ENCODE assay signal across 9 mouse cellular contexts in the genomic region with DNA sequence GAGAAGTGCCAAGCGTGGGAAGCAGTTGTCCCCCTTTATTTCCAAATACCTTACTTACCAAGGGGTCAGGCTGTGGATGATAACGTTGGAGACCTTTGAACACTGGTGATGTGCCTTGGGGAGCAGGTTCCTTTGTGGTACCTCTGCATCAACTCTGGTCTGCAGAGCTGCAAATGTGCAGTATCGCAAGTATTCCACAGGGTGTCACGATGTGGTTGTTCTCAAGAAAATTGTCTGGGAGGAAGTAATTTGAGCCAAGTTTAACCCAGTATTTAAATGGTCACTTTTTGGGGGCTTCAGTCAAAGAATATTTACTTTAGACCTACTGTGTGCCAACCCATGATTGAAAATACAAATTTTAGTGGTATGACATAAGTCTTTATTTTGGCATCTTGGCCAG.
DNase-seq lines count a peak whose midpoint lies in the region; ATAC-seq lines count a peak whose summit lies in the region.
"Had no signal": no experiment of that assay in that cellular context is flagged by ENCODE, and none has a peak within 500 bp of the region (broad histone marks: within the 10 kb centered on the region; RNA-seq: fewer than 3 reads in every experiment).

No protein-coding gene starts in this region.

- no peak overlapping the region for H3K27ac ChIP-seq in kidney, embryonic 14.5 days (ENCODE audit: low read depth, low read length)
- H3K27ac ChIP-seq: forebrain, embryonic 15.5 days had no signal

- no peak for ATAC-seq in kidney, embryonic 14.5 days (ENCODE audit: low FRiP score, low TSS enrichment)
- ATAC-seq: forebrain, embryonic 15.5 days had no signal

- no peaks in the 10 kb centered on the region for H3K9me3 ChIP-seq in kidney, embryonic 14.5 days (ENCODE audit: control insufficient read depth, low read length)
- H3K9me3 ChIP-seq: forebrain, embryonic 15.5 days had no signal

- no peak overlapping the region for H3K9ac ChIP-seq in kidney, embryonic 14.5 days (ENCODE audit: low read depth, low read length)
- H3K9ac ChIP-seq: forebrain, embryonic 15.5 days had no signal

- H3K4me2 ChIP-seq in kidney, embryonic 14.5 days (replicated peaks; ENCODE audit: low read depth, low read length) = no peak overlapping the region
- H3K4me2 ChIP-seq: forebrain, embryonic 15.5 days had no signal

- no peaks in the 10 kb centered on the region for H3K27me3 ChIP-seq in kidney, embryonic 14.5 days (ENCODE audit: control insufficient read depth, insufficient read depth, low read length)
- H3K27me3 ChIP-seq: forebrain, embryonic 15.5 days had no signal

- no peaks in the 10 kb centered on the region for H3K4me1 ChIP-seq in kidney, embryonic 14.5 days (ENCODE audit: control insufficient read depth, insufficient read depth, low read length)
- H3K4me1 ChIP-seq: forebrain, embryonic 15.5 days had no signal

- 44% methylated on average over 4 of the region's 4 CpGs for WGBS in kidney, embryonic 14.5 days

- no peak overlapping the region for H3K4me3 ChIP-seq in kidney, embryonic 14.5 days (ENCODE audit: low read length)
- H3K4me3 ChIP-seq: forebrain, embryonic 15.5 days had no signal

- H3K36me3 ChIP-seq in kidney, embryonic 14.5 days (ENCODE audit: control insufficient read depth, insufficient read depth, low read length) = no peaks in the 10 kb centered on the region
- H3K36me3 ChIP-seq: forebrain, embryonic 15.5 days had no signal

- DNase-seq in adrenal gland, postnatal 10 days = peak; percentile 9
- DNase-seq in adrenal gland, postnatal 4 days (ENCODE audit: low spot score in 2 of 2) = no peak
- peak; percentile 17 for DNase-seq in kidney, adult 9 months
- DNase-seq in urinary bladder, postnatal 25 days (ENCODE audit: low spot score) = peak; percentile 6
- DNase-seq in urinary bladder, postnatal 36 days (ENCODE audit: low spot score in 2 of 2) = no peak
- DNase-seq in testis, postnatal 10 days (ENCODE audit: low spot score) = no peak
- DNase-seq in MN1 (ENCODE audit: low spot score) = no peak

Comparison
In these comparisons a context has a peak if more than half of its experiments do, and no peak if none do; other contexts are left out.
1. DNase-seq: peak in adrenal gland, postnatal 10 days (single experiment), kidney, adult 9 months (single experiment) and urinary bladder, postnatal 25 days (single experiment); none in adrenal gland, postnatal 4 days (0 of 2), urinary bladder, postnatal 36 days (0 of 2), testis, postnatal 10 days (single experiment) and MN1 (single experiment).